In genomic region chr4:95558271-95558888, GRCm38 (mm10) we compare ENCODE assay signal across 8 mouse cellular contexts. TPM values are rescaled to one million over a fixed set of nuclear protein-coding genes. Genes with fewer than 3 reads are reported as not detected.
A peak's percentile ranks its signal among the peaks of the same experiment; 100 is the strongest.
DNase-seq lines count a peak whose midpoint lies in the region; ATAC-seq and TF ChIP-seq lines count a peak whose summit lies in the region.
"Had no signal": no experiment of that assay in that cellular context is flagged by ENCODE, and none has a peak within 500 bp of the region (broad histone marks: within the 10 kb centered on the region; RNA-seq: fewer than 3 reads in every experiment).

No protein-coding gene starts in this region.

- H3K36me3 ChIP-seq in liver, adult 2 months (ENCODE audit: control insufficient read depth, insufficient read depth, low read length), result no peaks in the 10 kb centered on the region
- no peaks in the 10 kb centered on the region for H3K36me3 ChIP-seq in liver, embryonic 11.5 days (ENCODE audit: control insufficient read depth, insufficient read depth, low read length)
- H3K36me3 ChIP-seq: liver, embryonic 15.5 days had no signal

- intact Hi-C loops in gastrocnemius, postnatal 14 days (cut with DNase I; ENCODE audit: low total_unique reads), result no loop called here

- no peak overlapping the region for H3K4me3 ChIP-seq in liver, adult 2 months (ENCODE audit: insufficient read depth, low read depth, low read length)
- H3K4me3 ChIP-seq in liver, embryonic 11.5 days (ENCODE audit: low read depth, low read length), result no peak overlapping the region

- DNase-seq in liver, adult 2 months (ENCODE audit: extremely low read depth, low read depth, low spot score), result peak; percentile 45
- DNase-seq in liver, embryonic 11.5 days (ENCODE audit: low spot score), result no peak
- peak; percentile 37 to 71 for DNase-seq in adrenal gland, postnatal 36 days
- DNase-seq in gastrocnemius, postnatal 14 days, result peak; percentile 22
- peak; percentile 29 to 35 for DNase-seq in kidney, adult 8-10 months
- DNase-seq in lung, postnatal 36 days, result peak; percentile 71

- WGBS in liver, adult 2 months, result 84% methylated on average over 4 of the region's 4 CpGs
- 83% methylated on average over 4 of the region's 4 CpGs for WGBS in liver, embryonic 11.5 days

- no peaks in the 10 kb centered on the region for H3K27me3 ChIP-seq in liver, adult 2 months (ENCODE audit: control insufficient read depth, insufficient read depth, low read length)
- no peaks in the 10 kb centered on the region for H3K27me3 ChIP-seq in liver, embryonic 11.5 days (replicated peaks; ENCODE audit: control insufficient read depth, insufficient read depth, low read length)
- H3K27me3 ChIP-seq: liver, embryonic 15.5 days had no signal

- no peak for TF ChIP-seq CTCF in liver, adult 2 months (IDR thresholded peaks at IDR 0.05; ENCODE audit: low read depth, low read length)

- H3K27ac ChIP-seq in liver, adult 2 months (replicated peaks; ENCODE audit: insufficient read depth, low read depth, low read length), result peak overlapping the region; percentile 24
- no peak overlapping the region for H3K27ac ChIP-seq in liver, embryonic 11.5 days (ENCODE audit: low read depth, low read length)

- TF ChIP-seq POLR2A in liver, adult 2 months (IDR thresholded peaks at IDR 0.05; ENCODE audit: extremely low read depth, insufficient read depth, low read length), result no peak

- no peaks in the 10 kb centered on the region for H3K9me3 ChIP-seq in liver, embryonic 11.5 days (ENCODE audit: control insufficient read depth, low read length)
- H3K9me3 ChIP-seq: liver, embryonic 15.5 days had no signal

- no peak overlapping the region for H3K4me2 ChIP-seq in liver, embryonic 11.5 days

- peaks cover 3% of the 10 kb centered on the region; the same call in 1 of the 2 replicates for H3K4me1 ChIP-seq in liver, adult 2 months (ENCODE audit: control insufficient read depth, insufficient read depth, low read length)
- peaks cover 3% of the 10 kb centered on the region for H3K4me1 ChIP-seq in liver, embryonic 11.5 days (replicated peaks; ENCODE audit: control insufficient read depth, insufficient read depth, low read length)

- no peak overlapping the region for H3K9ac ChIP-seq in liver, adult 2 months (ENCODE audit: low read depth, low read length)
- no peak overlapping the region for H3K9ac ChIP-seq in liver, embryonic 11.5 days (ENCODE audit: low read depth, low read length)
- H3K9ac ChIP-seq: liver, embryonic 15.5 days had no signal

- H3K79me2 ChIP-seq in liver, adult 2 months (ENCODE audit: control insufficient read depth, insufficient read depth, low read length), result no peaks in the 10 kb centered on the region; the same call in 1 of the 2 replicates

- ATAC-seq in liver, embryonic 11.5 days (replicated peaks; ENCODE audit: low FRiP score), result no peak
- ATAC-seq in monocyte, adult 5-6 weeks (replicated peaks; ENCODE audit: insufficient number of reproducible peaks, low FRiP score, low TSS enrichment, poor library complexity, severe bottlenecking), result no peak

RNA-seq across cellular contexts. Expression of gene Fggy, which starts 1.1 kb away (rescaled TPM):
- total RNA-seq in liver, adult 2 months (2014; rRNA removed), result 167 and 189 TPM in 2 replicates
- 99.5 and 102 TPM in 2 replicates for polyA plus RNA-seq in liver, adult 2 months (2012; rRNA removed)
- 7.9 and 10.6 TPM in 2 replicates for polyA plus RNA-seq in liver, embryonic 11.5 days (2014; fragmentation: Nextera tagmentation; extraction: Ambion mirVana)
- total RNA-seq in adrenal gland, postnatal 36 days (2021), result 10 to 100 TPM; 39.7 to 68.0 TPM
- 1 to 10 TPM; 6.7 to 7.3 TPM for total RNA-seq in gastrocnemius, postnatal 14 days (2021)
- 1.6 TPM in 1 of 3 replicates, not detected in the others for total RNA-seq in monocyte, adult 5-6 weeks (2017)

Comparison
In these comparisons a context has a peak if more than half of its experiments do, and no peak if none do; other contexts are left out.
1. RNA of gene Fggy, which starts 1.1 kb away (total RNA-seq): 167 to 189 TPM in liver, adult 2 months and 39.7 to 68.0 TPM in adrenal gland, postnatal 36 days; 6.7 to 7.3 TPM in gastrocnemius, postnatal 14 days and 1.6 TPM in monocyte, adult 5-6 weeks; every median in the first group is over 4 times any median in the second.